Mouse (Mus musculus) R1 (cell line): ENCODE results near the gene Camta1.

Source experiments
- DNase-seq: peaks from one replicate; pipeline ENCODE4 v3.0.0-alpha.2; 2018; ENCODE audit warnings: low read depth, low spot score

Gene Camta1

GRCm38 (mm10) chr4:151215179-151215578, 646.5 kb downstream of the Camta1 start:
- DNase-seq = peak; percentile 51

GRCm38 (mm10) chr4:151213475-151213874, 648.2 kb downstream of the Camta1 start:
- DNase-seq = no peak

GRCm38 (mm10) chr4:151211992-151212391, 649.7 kb downstream of the Camta1 start:
- no peak for DNase-seq

- no peak for DNase-seq
Observed at GRCm38 (mm10) chr4:151207566-151207965, 654.1 kb downstream of the Camta1 start.

- no peak for DNase-seq
Observed at GRCm38 (mm10) chr4:151202891-151203290, 658.8 kb downstream of the Camta1 start.

- no peak for DNase-seq
Observed at GRCm38 (mm10) chr4:151200316-151200715, 661.4 kb downstream of the Camta1 start.

- no peak for DNase-seq
Observed at GRCm38 (mm10) chr4:151195126-151195525, 666.5 kb downstream of the Camta1 start.

- DNase-seq = no peak
Observed at GRCm38 (mm10) chr4:151194715-151195097, 667.0 kb downstream of the Camta1 start.

GRCm38 (mm10) chr4:151194030-151194714, 667.5 kb downstream of the Camta1 start:
- DNase-seq = no peak

GRCm38 (mm10) chr4:151186447-151186846, 675.2 kb downstream of the Camta1 start:
- DNase-seq = peak; percentile 73

- DNase-seq = no peak
Observed at GRCm38 (mm10) chr4:151185750-151186149, 675.9 kb downstream of the Camta1 start.

- no peak for DNase-seq
Observed at GRCm38 (mm10) chr4:151180394-151180902, 681.2 kb downstream of the Camta1 start.

- no peak for DNase-seq
Observed at GRCm38 (mm10) chr4:151179639-151180038, 682.0 kb downstream of the Camta1 start.

- no peak for DNase-seq
Observed at GRCm38 (mm10) chr4:151178970-151179378, 682.7 kb downstream of the Camta1 start.

- no peak for DNase-seq
Observed at GRCm38 (mm10) chr4:151172526-151172925, 689.1 kb downstream of the Camta1 start.

- no peak for DNase-seq
Observed at GRCm38 (mm10) chr4:151171117-151171516, 690.6 kb downstream of the Camta1 start.

- DNase-seq = peak; percentile 47
Observed at GRCm38 (mm10) chr4:151170658-151171057, 691.0 kb downstream of the Camta1 start.

GRCm38 (mm10) chr4:151166969-151167368, 694.7 kb downstream of the Camta1 start:
- no peak for DNase-seq

GRCm38 (mm10) chr4:151165539-151165938, 696.1 kb downstream of the Camta1 start:
- DNase-seq = no peak

GRCm38 (mm10) chr4:151164309-151164708, 697.4 kb downstream of the Camta1 start:
- DNase-seq = no peak

GRCm38 (mm10) chr4:151161869-151162268, 699.8 kb downstream of the Camta1 start:
- DNase-seq = no peak

GRCm38 (mm10) chr4:151160932-151161331, 700.7 kb downstream of the Camta1 start:
- DNase-seq = no peak

- no peak for DNase-seq
Observed at GRCm38 (mm10) chr4:151160476-151160875, 701.2 kb downstream of the Camta1 start.

GRCm38 (mm10) chr4:151158250-151158649, 703.4 kb downstream of the Camta1 start:
- no peak for DNase-seq
